Comparison of ENCODE assay signal across 46 mouse cellular contexts in the genomic region with DNA sequence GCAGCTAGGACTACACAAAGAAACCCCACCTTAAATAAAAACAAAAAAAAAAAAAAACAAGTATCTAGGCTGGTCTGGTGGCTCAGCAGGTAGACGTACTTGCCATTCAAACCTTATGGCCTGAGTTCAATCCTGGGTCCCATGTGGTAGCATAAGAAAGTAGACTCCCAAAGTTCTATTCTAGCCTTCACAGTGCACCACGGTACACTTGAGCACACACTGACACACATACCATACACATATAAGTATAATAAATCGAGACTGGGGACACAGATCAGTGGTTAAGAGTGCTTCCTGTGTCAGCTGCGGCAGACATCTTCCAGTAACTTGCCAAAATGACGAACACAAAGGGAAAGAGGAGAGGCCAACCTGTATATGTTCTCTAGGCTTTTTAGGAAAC. TPM values are rescaled to one million over a fixed set of nuclear protein-coding genes. Genes with fewer than 3 reads are reported as not detected.
"Had no signal": no experiment of that assay in that cellular context is flagged by ENCODE, and none has a peak within 500 bp of the region (broad histone marks: within the 10 kb centered on the region; RNA-seq: fewer than 3 reads in every experiment).

No protein-coding gene starts in this region.

- H3K4me3 ChIP-seq: limb, embryonic 10.5 days; limb, embryonic 12.5 days; limb, embryonic 13.5 days; limb, embryonic 15.5 days; liver, embryonic 12.5 days; liver, embryonic 13.5 days; liver, embryonic 15.5 days; lung, embryonic 15.5 days; megakaryocyte, embryonic 14.5 days; midbrain, embryonic 10.5 days; midbrain, embryonic 12.5 days; midbrain, embryonic 13.5 days; midbrain, embryonic 15.5 days; myocyte had no signal

- H3K9me3 ChIP-seq: limb, embryonic 10.5 days; limb, embryonic 12.5 days; limb, embryonic 13.5 days; limb, embryonic 15.5 days; liver, embryonic 12.5 days; liver, embryonic 13.5 days; liver, embryonic 15.5 days; lung, embryonic 15.5 days; midbrain, embryonic 10.5 days; midbrain, embryonic 12.5 days; midbrain, embryonic 13.5 days; midbrain, embryonic 15.5 days had no signal

- H3K27ac ChIP-seq: limb, embryonic 10.5 days; limb, embryonic 12.5 days; limb, embryonic 13.5 days; limb, embryonic 15.5 days; liver, embryonic 12.5 days; liver, embryonic 13.5 days; liver, embryonic 14.5 days; liver, embryonic 15.5 days; lung, embryonic 15.5 days; macrophage; midbrain, embryonic 10.5 days; midbrain, embryonic 12.5 days; midbrain, embryonic 13.5 days; midbrain, embryonic 15.5 days had no signal

- H3K9ac ChIP-seq: limb, embryonic 12.5 days; limb, embryonic 13.5 days; limb, embryonic 15.5 days; liver, embryonic 12.5 days; liver, embryonic 13.5 days; liver, embryonic 14.5 days; liver, embryonic 15.5 days; liver, postnatal 0 days; lung, embryonic 14.5 days; lung, embryonic 15.5 days; midbrain, embryonic 12.5 days; midbrain, embryonic 13.5 days; midbrain, embryonic 15.5 days had no signal

- DNase-seq: left cerebral cortex, postnatal 4 days; liver; liver, embryonic 13.5 days; liver, postnatal 0 days; lung, adult 18-20 months; lung, adult 2 months; lung, embryonic 14.5 days; lung, postnatal 10 days; lung, postnatal 14 days; lung, postnatal 36 days; lung, postnatal 4 days; midbrain, embryonic 14.5 days had no signal

- H3K36me3 ChIP-seq: limb, embryonic 10.5 days; limb, embryonic 12.5 days; limb, embryonic 13.5 days; limb, embryonic 15.5 days; liver, embryonic 12.5 days; liver, embryonic 13.5 days; liver, embryonic 15.5 days; lung, embryonic 15.5 days; midbrain, embryonic 10.5 days; midbrain, embryonic 12.5 days; midbrain, embryonic 13.5 days; midbrain, embryonic 15.5 days had no signal

- H3K27me3 ChIP-seq: limb, embryonic 12.5 days; limb, embryonic 13.5 days; limb, embryonic 15.5 days; midbrain, embryonic 12.5 days; midbrain, embryonic 13.5 days; midbrain, embryonic 15.5 days had no signal

- H3K4me1 ChIP-seq: liver, embryonic 12.5 days; liver, embryonic 13.5 days; liver, embryonic 15.5 days; midbrain, embryonic 10.5 days; midbrain, embryonic 12.5 days; midbrain, embryonic 13.5 days; midbrain, embryonic 15.5 days had no signal

- H3K4me2 ChIP-seq: limb, embryonic 12.5 days; limb, embryonic 13.5 days; limb, embryonic 15.5 days; liver, embryonic 11.5 days; liver, embryonic 12.5 days; liver, embryonic 13.5 days; liver, embryonic 15.5 days; lung, embryonic 14.5 days; lung, embryonic 15.5 days; midbrain, embryonic 11.5 days; midbrain, embryonic 12.5 days; midbrain, embryonic 13.5 days; midbrain, embryonic 15.5 days had no signal

RNA-seq across cellular contexts. Expression of a gene that starts 6.7 kb away (rescaled TPM):
- total RNA-seq: left cerebral cortex, postnatal 10 days; left cerebral cortex, postnatal 14 days; left cerebral cortex, postnatal 25 days; left cerebral cortex, postnatal 36 days; left cerebral cortex, postnatal 4 days; liver, adult 2 months; megakaryocyte progenitor cell, adult 5-6 weeks; megakaryocyte, adult 5-6 weeks; megakaryocyte-erythroid progenitor cell, adult 5-6 weeks; midbrain, postnatal 0 days; monocyte, adult 5-6 weeks had no signal
- polyA plus RNA-seq: limb, embryonic 10.5 days; limb, embryonic 11.5 days; limb, embryonic 12.5 days; limb, embryonic 13.5 days; limb, embryonic 14.5 days; limb, embryonic 15.5 days; liver, adult 2 months; liver, embryonic 11.5 days; liver, embryonic 12.5 days; liver, embryonic 13.5 days; liver, embryonic 14.5 days; liver, embryonic 15.5 days; liver, embryonic 16.5 days; liver, postnatal 0 days; lung, adult 2 months; lung, embryonic 14.5 days; lung, embryonic 15.5 days; lung, embryonic 16.5 days; lung, postnatal 0 days; macrophage; midbrain, embryonic 10.5 days; midbrain, embryonic 11.5 days; midbrain, embryonic 12.5 days; midbrain, embryonic 13.5 days; midbrain, embryonic 14.5 days; midbrain, embryonic 15.5 days; midbrain, embryonic 16.5 days; midbrain, postnatal 0 days; myocyte; neural tube, embryonic 11.5 days had no signal

RNA-seq across cellular contexts. Expression of a gene that starts 12.7 kb away (rescaled TPM):
- total RNA-seq: megakaryocyte-erythroid progenitor cell, adult 5-6 weeks had no signal
